Mouse (Mus musculus) liver, adult 2 months (tissue): Measurements from ENCODE around the gene Pou3f3.

Experiments used
- CTCF ChIP-seq: fragments of 200-500 bp; IDR thresholded peaks from 2 replicates; pipeline ENCODE4 v1.5.1; 2011; ENCODE audit warnings: low read depth, low read length, control low read depth
- POLR2A ChIP-seq: fragments of 200-500 bp; IDR thresholded peaks from 2 replicates; pipeline ENCODE4 v1.6.1; 2011; ENCODE audit warnings: low read length, control low read depth; ENCODE audit not compliant: insufficient read depth; ENCODE audit errors: extremely low read depth

DNA sequence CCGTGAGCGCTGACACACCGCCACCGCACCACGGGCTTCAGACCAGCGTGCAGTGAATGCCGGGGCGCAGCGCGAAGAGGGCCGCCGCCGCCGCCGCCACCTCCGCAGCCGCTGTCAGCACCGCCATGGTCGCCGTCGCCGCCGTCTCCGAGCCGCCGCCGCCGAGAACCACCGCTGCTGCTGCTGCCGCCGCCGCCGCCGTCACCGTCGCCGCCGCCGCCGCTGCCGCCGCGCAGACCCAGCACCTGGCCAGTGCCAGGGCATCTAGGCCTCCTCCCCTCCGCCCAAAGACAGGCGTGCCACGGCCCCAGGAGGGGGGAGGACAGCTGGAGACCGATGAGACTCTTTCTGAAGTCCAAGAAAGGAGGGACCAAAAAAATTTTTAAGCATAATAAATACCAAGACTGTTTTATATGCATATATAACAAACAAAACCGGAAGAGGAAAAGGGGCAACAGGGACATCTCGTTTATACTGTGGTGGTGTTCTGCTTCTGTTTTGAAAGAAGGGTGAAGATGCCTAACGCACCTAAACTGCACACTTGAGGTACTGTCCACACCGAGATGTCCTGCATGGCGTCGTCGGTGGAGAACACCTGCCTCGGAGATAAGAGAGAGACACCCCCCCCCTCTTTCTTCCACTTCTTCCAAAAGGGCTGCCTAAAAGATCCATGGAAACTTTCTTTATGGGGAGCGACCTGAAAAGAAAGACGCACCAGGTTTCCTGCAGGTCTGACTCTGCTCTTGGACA, 3.2 kb downstream of the Pou3f3 start:
- TF ChIP-seq CTCF: no peak
- TF ChIP-seq POLR2A: no peak
